Mouse (Mus musculus) monocyte, adult 2 months (primary cell): ENCODE results near the gene Wdr95.

Experiments used
- DNase-seq, 2 experiments: peaks; one replicate each; pipeline ENCODE4 v3.0.0; 2022; ENCODE audit warnings: low spot score in 2 of 2, low read depth in 1 of 2

Gene Wdr95

DNA sequence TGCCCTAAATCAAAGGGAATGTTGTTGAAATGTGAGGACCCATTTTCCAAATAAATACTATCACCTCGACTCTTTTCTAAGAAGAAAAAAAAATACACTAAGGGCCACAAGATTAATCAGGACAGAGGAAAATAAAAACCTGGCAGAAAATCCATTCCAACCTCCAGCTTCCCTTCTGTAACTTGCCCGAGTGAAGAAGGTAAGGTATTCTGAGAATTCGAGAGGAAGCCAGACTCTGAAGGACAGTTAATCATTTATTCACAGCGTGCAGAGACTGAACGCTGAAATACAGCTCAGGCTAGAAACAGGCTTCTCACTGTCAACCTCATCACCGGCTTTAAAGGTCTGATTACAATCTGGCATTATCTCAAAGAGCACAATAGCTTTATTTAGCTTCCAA lies 94.2 kb downstream of the Wdr95 start:
- DNase-seq = no peak

DNA sequence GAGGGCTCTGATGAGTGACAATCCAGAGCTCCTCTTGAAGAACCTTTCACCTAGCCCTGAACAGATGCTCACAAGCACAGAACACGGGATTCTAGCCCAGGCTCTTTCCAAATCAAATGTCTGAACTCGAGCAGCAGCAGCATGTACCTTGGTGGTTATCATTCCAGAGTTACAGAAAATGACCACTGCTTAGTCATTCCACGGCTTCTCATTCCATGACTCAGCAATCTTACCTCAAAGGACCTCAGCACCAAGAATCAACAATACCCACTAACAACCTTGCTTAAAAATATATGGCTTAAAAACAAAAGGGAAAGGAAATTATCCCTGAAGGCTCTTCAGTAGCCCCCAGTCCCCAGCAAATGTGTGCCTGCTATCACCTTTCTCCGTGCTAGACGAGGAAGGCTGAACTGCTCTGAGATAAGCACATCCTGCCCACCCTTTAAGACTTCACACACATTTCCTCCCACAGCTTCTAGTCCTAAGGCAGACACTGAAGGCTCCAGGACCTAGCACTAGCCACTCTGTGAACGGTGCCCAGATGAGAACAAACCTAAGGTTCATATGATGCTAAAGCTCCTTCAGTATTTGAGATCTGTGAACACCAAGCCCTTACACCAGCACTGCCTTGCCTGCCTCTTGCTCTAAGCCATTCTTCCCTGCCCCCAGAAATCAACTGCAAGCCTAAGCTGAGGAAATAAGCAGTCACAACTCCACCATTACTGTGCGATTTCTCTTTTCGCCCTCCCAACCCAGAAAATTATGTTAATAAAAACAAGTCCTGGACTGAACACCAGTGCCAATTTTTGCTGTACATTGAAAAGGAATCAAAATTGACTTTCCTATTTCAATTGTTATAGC lies 95.6 kb downstream of the Wdr95 start:
- no peak for DNase-seq

DNA sequence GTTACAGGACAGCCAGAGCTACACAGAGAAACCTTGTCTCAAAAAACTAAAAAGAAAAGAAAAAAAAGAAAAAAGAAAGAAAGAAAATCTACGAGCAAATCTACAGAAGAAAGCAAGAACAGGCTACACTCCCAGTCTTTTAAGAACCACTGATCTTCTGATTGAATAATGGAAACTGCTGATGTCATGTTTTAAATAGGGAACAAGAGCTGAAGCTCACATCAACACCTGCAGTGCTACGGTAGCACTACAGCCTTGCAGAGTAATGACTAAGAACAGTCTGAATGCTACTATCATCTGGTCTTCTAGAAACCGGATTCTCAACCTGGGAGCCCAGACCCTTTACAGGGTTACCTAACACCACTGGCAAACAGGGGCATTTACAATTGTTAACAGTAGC lies 97.1 kb downstream of the Wdr95 start:
- DNase-seq = no peak

DNA sequence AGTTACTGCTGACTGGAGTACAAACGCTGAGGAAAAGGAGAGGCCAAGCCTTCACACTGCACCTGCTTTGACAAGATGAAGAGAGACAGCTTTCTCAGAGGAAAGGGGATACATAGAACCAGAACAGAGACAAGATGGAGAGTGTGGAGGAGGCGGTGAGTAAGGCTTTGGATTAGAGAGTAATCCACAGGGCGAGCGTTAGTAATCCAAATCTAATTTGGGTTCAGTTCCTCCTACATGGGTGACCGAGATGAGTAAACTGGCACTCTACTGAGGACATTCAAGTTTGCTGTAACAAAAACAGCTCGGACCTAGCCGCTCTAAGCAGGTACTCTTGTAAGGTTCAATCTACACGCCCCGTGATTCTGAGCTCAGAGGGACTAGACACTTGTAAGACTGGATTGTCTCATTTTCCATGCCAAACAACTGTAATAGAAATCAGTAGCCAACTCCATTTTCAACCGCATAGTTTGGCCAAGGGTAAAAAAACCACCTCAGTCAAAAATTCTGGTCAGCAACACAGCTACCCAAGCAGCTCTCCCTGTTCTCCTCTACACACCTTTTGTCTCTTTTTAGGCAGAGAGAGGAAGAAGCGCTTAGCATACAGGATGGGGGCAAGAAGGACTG lies 106.0 kb downstream of the Wdr95 start:
- DNase-seq = no peak

DNA sequence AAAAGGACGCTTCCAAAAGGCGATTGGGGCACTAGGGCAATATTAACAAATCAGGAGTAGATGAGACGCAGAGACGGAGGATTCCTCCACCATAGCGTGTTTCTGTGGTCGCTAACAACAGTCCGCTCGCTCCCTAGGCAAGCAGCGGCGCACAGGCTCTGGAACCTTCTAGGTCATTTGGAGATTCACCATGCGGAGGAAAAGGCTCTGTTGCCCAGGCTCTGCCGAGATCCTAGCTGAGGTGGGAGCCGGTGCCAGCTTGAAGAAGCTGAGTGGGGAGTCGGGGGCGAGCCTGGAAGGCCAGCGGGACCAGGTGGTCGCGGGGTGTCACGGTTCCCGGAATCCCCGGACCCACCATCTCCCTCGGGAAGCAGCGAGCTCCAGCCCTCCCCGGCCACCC lies 107.1 kb downstream of the Wdr95 start:
- DNase-seq = no peak

DNA sequence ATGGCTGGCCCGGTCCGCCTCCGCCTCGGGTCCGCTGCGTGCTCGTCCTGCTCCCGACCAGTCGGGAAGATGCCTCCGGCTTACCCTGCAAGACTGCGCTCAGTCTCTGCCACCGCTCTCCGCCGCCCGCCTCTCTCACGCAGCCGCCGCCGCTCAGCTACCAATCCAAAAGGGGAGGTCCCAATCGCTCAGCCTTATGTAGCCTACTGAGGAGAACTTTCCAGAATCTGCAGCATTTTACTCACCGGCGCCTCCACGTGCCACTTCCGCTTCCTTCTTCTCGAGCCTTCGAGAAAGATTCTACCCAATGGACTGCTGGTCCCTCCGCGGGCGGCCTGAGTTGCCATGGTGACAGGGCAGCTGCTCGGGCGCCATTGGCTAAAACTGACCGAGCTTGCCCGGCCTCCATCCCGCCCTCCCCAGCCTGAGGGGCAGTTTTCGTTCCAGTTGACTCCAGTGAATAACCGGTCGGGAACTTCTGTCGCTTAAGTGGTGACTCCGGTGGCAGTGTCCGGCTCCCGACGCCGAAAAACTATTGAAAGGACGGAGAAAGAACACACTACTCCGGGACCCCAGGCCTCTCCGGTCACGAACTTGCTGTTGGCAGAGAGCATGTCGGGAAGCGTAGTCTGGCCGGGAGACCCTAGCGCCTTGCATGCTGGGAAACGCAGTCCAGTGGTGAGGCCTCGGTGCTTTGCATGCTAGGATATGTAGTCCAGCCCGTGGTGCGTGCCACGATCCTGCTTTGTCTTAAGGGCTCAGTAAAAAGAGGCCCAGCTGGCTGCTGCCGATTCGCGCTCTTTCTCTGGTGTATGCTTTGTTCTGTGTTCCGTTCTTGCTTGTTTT lies 107.8 kb downstream of the Wdr95 start, which contains the start of gene Hsph1:
Gene Hsph1 (minus strand): TSS at position 302 of the 846 bp plus-strand sequence.
- peak; percentile 92 to 95 for DNase-seq

DNA sequence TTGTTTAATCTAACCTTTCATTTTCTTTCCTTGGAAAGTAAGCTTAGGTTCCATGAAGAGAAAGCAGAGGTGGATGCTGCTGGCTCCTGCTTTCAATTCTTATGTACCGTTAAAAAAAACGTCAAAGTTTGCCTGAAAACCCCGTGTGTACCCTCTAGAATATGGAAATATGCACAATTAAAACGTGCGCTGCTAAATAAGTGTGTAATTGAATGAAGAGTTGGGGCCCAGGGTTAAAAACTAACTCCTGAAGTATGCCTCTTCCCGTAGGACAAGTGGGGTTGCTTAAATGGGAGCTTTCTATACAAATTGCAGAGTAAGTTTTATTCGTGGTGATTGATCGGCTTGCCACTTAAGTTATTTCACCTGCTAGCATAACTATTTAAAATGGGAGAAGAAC lies 108.8 kb downstream of the Wdr95 start:
- no peak for DNase-seq

DNA sequence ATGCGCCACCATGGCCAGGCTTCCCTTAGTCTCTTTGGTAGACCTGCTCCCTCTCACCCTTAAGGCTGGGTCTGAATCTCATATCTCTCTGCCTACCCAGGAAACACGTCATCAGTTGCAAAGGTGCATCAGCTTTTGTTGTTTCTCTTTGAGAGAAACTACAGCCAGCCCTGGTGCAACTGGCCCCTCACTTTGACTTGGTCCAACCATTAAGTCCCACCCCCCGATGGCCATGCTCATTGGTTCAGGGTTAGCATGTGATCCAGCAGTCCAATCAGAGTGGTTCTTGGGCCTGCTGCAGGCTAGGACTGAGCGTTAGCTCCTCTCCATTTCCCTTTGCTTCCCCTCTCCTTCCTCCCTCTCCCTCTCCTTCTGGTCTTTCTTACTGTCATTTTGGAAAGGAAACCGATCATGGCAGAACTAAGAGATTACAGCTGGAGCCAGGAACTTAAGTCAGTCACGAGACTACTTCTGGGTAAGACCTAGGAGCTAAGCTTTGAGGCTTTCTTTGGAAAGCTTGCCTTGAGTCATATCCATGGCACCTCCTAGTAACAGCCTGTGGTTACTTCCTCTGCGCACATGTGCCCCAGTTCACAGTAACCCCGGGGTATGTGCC lies 112.9 kb downstream of the Wdr95 start:
- DNase-seq = no peak

DNA sequence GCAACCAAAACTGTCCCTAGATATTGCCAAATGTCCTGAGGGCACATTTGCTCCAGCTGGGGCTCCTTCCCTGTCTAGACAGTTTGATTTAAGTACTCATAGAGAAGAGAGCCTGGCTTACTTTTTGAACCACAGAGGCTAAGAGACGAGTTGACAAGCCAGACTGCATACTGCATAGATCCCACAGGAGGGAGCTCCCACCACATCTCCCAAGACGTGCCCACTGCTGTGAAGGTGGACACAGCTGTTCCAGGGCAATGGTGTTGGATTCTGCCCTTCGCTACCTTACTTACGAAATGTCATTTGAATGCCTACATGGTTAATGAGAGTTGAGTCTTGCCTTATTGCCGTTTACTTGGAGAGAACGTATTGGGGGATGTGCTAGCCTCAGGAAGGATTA lies 113.9 kb downstream of the Wdr95 start:
- DNase-seq = no peak

DNA sequence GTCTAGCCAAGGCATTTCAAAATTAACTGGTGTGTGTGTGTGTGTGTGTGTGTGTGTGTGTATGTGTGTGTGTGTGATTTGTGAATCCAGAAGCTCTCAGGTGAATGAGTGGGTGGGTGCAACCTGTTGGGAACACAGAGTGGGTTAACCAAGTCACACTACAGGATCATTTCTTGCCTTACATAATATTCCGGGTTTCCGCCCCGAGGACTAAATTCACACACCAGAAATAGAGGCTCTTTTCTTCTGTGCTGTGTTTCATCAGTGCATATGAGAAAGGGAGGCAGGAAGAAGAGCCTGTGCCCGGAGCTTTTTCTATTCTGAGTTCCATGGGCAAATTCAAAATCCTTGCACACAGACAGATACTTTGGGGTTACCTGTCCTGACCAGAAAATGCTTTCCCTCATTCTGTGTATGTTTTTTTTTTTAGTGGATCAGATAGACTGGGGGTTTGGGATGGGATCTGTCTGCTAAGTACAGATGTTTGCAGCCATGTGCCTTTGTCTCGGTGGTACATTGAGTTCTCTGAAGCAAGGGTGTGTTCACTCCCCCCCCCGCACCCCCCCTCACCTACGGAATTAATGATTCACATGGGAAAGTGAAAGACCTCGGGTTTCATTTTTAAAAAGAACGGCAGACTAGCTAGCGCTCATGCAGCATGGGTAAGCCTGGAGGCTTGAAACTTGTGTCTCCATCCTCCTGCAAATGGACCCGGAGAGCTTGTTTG lies 114.5 kb downstream of the Wdr95 start:
- no peak for DNase-seq

DNA sequence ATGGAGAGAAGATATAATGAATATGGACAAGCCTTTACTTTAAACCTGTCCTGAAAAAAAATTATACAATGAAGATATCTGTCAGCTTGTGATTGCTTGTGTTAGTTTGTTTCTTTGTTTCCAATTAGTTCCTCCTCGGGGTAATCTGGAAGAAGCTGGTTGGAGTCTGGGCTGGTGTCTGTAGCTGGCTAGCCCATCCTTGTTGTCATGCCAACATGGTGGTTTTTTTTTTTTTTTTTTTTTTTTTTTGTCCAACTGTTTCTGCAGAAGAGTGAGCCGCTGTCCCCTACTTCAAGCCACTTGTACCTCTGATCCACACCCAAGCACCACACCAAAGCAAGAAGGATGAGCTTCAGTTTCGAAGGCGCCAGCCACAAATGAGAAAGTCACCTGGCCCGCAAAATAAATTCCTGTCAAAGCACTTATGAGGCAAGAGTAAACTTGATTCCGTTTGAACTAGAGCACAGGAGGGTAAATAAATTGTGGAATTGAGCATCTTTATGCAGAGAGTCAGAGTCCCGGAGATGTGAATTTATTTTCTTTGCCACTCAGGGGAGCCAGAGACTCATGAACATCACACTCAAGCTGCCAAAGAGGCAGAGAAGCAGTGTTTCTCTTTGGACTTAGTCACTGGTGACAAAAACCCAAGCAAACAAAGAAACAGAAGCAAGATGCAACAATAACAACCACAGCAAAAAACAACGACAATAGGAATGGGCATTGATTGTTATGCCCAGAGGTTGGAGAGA lies 119.1 kb downstream of the Wdr95 start:
- no peak for DNase-seq

DNA sequence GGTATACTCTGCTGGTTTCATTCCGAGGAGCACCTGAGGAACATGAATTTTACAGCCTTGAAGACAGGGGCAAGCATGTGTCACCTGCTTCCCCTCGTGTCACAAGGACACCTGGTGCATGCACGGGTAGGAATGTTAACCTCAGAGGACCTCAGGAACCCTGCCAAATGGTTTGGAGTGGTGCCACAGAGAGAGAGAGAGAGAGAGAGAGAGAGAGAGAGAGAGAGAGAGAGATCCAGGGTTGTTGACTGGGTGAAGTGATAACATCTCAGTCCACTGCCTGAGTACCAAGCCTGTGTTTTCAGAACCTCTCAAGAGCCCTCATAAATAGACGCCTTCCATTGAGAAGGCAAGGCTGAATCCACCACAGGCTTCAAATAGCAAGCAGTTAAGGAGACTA lies 119.7 kb downstream of the Wdr95 start:
- DNase-seq = no peak

DNA sequence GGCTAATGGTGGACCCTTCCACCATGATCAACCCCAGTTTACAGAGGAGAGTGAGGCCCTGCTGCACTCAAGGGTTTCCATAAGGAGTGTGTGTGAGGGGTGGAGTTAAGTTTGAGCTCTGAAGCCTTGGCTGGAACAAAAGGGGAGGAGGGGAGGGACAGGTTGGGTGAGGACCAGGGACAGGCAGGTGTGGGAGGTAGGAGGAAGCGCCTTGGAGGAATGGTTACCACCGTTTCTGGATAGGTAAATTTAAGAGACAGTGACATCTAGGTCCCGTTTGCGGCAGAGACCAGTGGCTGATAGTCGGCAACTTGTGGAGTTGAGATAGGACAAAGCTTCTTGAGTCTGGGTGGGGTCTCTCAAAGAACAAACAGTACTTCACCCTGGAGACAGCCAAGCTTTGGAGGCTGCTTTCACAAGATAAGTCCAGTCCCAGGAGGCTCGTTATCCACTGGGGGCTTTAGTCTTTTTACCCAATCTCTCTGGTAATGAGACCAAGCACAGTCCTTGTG lies 120.5 kb downstream of the Wdr95 start:
- no peak for DNase-seq

DNA sequence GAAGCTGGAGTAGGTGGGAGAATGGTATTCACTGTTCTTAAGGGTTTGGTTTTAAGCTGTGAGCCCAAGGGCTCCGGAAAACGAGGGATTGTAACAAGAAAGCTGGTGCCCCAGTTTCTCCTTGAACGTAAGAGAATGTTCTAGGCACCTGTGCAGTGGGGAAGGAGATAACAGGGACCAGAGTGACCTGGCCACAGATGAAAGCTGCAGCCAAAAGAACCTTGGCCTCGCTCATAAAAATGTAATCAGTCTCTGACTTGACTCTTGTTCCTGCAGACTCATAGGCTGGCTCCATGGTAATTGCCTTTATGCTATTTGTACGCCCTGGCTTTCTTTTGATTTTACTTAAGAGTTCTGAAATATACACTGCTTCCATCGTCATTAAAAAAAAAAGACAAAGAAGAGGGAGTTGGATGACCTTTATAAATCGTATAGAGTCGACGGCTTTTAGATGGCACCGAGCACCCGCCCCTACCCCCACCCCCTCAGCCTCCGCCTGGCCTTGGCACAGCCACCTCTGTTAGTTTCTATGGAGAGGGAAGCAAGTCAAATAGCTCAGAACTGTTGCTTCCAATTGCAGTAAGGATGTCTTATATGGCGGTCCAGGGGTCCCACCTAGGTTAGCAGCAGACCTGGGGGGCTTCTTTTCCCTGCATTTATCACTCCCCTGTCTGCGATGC lies 121.2 kb downstream of the Wdr95 start:
- no peak for DNase-seq

DNA sequence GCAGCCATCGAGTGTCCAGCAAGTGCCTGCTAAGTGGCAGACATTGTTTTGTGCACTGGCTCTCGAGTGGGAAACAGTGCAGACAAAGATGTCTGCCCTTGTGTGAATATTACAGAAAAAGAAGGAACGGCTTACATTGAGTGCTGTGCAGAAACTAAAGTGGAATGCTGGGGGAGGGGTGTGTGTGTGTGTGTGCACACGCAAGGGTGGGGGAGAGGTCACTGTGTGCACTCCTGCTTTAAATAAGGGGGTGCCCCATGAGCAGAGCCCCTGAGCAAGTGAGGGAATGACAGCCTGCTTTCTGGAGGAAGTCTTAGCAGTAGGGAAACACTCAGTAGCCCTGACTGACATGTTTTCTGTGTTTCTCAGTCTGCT lies 121.7 kb downstream of the Wdr95 start:
- DNase-seq = no peak

DNA sequence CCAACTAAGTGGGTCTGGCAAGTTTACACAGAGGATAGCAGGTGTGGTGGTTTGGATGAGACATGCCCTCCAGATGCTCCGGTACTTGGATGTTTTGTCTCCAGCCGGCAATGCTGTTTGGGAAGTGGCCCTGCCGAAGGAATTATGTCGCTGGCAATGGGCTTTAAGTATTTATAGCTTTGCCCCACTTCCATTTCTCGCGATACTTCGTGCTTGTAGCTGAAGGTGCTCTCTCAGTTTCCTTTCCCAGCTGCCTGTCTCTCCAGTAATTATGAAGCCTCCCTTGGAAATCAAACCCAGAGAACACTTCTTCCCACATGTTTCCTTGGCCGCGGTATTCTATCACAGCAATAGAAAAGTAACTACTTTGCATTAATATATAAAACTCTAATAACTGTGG lies 127.2 kb downstream of the Wdr95 start:
- no peak for DNase-seq

DNA sequence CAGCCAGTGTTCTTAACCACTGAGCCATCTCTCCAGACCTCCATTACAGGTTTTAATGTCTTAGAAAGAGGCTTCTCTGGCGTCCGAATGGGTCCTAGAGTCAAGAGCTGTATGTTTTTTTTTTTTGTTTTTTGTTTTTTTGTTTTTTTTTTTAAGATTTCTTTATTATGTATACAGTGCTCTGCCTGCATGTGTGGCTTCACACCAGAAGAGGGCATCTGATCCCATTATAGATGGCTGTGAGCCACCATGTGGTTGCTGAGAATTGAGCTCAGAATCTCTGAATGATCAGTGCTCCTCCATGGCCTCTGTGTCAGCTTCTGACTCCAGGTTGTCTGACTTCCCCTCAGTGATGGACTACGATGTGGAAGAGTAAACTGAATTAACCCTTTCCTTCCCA lies 129.5 kb downstream of the Wdr95 start:
- DNase-seq = no peak

DNA sequence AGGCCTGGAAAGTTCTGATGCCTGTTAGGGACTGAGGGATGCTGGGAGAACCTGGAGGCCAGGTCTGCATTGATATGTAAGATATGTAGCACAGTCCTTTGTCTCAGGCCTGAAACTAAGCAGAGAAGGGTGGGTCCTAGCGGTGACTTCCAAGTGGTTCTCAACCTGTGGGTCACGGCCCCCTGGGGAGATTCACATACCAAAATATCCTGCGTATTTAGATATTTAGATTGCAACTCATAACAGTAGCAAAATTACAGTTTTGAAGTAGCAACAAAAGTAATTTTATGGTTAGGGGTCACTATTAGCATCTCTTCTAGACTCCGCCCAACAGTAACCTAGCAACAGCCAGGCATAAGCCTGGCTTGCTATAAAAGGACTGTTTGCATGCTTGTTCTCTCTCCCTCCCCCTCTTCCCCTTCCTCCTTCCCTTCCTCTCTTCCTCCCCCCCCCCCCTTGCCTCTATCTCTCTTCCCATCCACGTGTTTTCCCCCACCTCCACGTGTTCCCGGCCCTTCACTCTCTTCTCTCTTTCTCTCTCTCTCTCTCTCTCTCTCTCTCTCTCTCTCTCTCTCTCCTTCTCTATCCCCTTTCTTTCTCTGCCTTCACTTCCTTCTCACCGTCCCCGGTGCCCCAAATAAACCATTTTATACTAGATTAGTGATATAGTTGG lies 130.4 kb downstream of the Wdr95 start:
- no peak for DNase-seq

DNA sequence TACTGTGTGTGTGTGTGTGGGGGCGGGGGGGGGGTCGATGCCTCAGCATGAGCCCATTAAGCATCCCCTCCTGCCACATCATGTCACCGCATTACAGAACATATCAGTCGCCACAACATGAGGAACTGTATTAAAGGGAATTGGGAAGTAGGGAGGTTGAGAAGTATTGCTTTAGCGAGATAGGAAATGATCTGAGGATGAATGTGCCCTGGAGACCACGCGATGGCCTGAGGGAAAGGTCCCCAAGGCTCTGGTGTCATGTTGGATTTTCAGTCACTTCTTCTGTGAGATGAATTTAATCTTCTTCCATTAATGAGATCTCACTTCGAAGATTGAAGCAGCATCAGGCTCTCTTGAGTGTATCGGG lies 130.9 kb downstream of the Wdr95 start:
- no peak for DNase-seq
